Mouse (Mus musculus) bone marrow macrophage, adult 2 months (primary cell): ENCODE data around the gene Mindy4.

Experiments used
- CTCF ChIP-seq: IDR thresholded peaks from 2 replicates; pipeline ENCODE4 v1.5.1; 2012; ENCODE audit warnings: low read depth, mild to moderate bottlenecking, low read length, moderate library complexity
- POLR2A ChIP-seq: IDR thresholded peaks from 2 replicates; pipeline ENCODE4 v1.6.1; 2012; ENCODE audit warnings: mild to moderate bottlenecking, low read depth, low read length, borderline replicate concordance

DNA sequence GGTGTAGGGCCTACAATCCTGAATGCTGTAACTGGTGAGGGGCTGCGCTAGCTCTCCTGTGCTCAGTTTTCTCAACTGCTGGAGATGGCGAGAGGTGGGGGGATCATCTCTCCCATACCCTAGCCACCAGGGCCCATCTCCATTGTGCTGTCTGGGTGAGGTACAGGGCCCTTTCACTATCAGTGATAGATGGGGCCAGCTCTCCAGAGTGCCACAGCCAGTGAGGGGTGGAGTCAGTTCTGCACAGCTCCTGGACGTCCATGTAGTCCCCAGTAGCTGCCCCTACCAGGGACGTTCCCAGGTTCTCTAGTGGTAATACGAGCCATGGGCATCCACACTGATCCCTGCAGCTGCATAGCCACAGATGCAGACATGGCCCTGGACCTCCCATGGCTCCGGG, 118.3 kb downstream of the Mindy4 start:
- TF ChIP-seq CTCF (no peak), POLR2A (no peak)
